Mouse (Mus musculus) olfactory bulb, adult 2 months (tissue): ENCODE measurements around the gene Med16.

Experiments used
- CTCF ChIP-seq: fragments of 200-500 bp; IDR thresholded peaks from 2 replicates; pipeline ENCODE4 v1.5.1; 2012; ENCODE audit warnings: low read depth, mild to moderate bottlenecking, low read length, moderate library complexity; ENCODE audit not compliant: insufficient read depth
- POLR2A ChIP-seq: fragments of 200-500 bp; IDR thresholded peaks from 2 replicates; pipeline ENCODE4 v1.6.1; 2012; ENCODE audit warnings: mild to moderate bottlenecking, low read depth, low read length, moderate library complexity; ENCODE audit not compliant: insufficient read depth

- TF ChIP-seq CTCF = no peak
- no peak for TF ChIP-seq POLR2A
Observed at GRCm38 (mm10) chr10:79866601-79867000, 42.1 kb downstream of the Med16 start.
